Mouse (Mus musculus): ENCODE data around the gene S100a1. TPM values are rescaled to one million over a fixed set of nuclear protein-coding genes. Genes with fewer than 3 reads are reported as not detected.

S100a1 gene
- total RNA-seq (2021) = 100 to 1,000 TPM; 142 to 154 TPM
- long read RNA-seq, experiment 1, transcript S100a1-201 (3 exons, 677 nt) = major isoform, 169 of 181 reads
- long read RNA-seq, experiment 1, partial matches to known transcripts = 9 of 181 reads
- long read RNA-seq, experiment 1, other reads (novel, unspliced or antisense) = 2 of 181 reads
- long read RNA-seq, experiment 2, transcript S100a1-201 (3 exons, 677 nt) = major isoform, 134 of 142 reads
- long read RNA-seq, experiment 2, partial matches to known transcripts = 4 of 142 reads
- long read RNA-seq, experiment 2, other reads (novel, unspliced or antisense) = 4 of 142 reads

DNA sequence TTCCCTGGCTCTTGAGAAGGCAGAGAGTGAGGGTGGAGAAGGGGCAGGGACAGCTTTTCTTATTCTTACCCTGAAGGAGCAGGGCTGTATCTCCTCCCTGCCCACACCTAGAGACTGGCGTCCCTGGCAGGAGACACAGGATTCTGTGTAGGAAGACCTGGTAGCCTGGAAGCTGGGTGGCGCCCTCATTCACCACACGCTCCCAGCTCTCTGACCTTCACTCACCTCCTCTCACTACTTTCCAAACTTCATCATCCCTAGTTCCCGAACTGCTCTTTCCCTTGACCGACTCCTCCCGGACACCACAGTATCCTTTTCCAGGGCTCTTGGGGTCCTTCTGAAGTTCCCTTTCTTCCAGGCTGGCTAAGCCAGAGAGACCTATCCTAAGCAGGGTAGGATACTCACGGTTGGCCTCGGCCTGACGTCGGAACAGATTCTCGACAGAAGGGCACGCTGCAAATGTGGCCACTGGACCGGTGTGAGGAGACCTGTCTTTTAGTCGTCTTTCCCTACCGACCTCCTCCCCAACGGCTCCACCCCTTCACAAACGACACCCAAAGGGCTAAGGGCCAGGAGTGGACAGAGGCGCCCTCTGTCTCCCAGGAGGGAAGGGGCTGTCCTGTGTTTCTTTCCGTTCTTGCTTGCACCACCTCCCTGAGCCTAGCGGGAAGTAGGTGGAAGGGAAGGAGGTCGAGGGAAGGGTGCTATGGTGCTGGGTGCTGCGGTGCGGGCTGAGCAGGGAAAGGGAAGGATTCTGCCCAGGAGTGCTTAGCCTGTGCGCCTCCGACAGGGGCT lies at the start of gene S100a1, which contains the start of gene S100a13:
S100a1 (minus strand) TSS at position 597 of the 795 bp plus-strand sequence.
S100a13 (plus strand) TSS at position 640 of the 795 bp plus-strand sequence.
- peak; percentile 84 to 85 for DNase-seq

DNA sequence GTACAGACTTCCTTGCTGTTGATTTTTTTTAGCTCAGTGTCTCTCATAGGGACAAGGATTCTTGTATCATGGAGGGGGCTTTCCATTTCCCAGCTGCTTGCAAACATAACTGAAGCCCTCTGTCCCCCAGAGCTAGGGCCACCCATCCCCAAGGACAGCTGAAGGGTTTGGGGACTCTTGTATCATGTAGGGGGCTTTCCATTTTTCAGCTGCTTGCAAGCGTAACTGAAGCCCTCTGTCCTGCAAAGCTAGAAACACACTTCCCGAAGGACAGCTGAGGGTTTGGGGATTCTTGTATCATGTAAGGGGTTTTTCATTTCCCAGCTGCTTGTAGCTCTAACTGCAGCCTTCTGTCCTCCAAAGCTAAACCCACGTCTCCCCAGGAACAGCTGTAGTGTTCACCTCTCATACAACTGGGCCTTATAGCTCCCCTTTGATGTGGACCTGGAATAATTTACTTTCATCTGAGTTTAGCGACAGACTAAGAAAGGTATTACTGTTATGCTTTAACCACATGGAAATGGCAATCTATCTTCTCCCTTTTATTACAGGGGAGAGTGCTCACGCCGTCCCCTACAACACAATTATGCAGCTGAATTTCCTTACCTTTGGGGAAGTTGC lies 45.9 kb upstream of the S100a1 start, which contains the start of gene S100a3:
S100a3 (plus strand) TSS at position 571 of the 621 bp plus-strand sequence.
- no peak for DNase-seq

GRCm38 (mm10) chr3:90555954-90556353 lies 41.8 kb upstream of the S100a1 start:
- no peak for DNase-seq

- peak; percentile 45 to 58 for DNase-seq
Observed at GRCm38 (mm10) chr3:90552231-90552630, 38.0 kb upstream of the S100a1 start.

DNA sequence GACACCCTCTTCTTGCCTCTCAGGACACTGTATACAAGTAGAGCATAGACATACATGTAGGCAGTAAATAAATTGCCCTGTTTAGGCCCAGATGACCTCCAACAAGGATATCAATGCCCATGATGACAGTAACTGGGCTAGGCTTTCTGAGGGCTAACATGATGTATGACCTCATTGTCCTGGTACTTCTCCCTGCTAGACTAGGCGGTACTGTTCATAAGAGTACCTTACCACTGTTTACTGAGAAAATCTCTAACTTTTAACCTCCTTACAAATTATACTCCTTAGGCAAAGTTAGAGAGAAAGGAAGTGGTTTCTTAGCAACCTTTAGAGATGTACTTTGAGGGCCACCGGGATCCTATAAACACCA lies 36.2 kb upstream of the S100a1 start:
- no peak for DNase-seq

DNA sequence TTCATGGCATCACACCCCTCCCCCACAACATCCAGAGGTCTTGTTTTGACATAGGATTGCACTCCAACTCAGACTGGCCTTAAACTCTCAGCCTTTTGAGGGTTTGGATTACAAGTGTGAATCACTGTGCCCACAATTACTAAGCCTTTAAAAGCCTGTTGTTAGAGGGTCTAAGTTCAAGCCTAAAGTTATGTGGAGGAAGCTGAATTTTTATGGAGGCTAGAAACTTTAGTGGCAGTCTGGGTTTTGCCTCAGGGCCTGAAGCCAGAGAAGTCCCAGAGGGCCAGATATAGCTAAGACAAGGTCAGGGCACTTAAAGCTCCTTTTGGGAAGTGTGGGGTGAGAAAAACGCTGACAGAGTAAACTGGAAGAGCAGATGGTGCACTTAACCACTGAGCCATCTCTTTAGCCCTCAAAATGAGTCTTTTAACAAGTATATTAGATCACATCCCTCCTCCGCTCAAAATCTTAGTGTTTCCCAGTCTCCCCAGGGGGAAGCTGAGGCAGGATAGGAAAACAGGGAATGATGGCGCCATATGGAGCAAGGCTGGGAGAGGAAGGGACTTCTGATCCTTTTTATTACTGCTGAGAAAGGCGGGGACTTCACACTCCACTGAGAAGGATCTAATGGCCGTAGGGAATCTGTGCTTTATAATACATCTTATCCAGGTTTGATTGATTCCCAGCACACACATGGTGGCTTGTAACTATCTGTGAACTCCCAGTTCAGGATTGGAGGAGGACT lies 35.7 kb upstream of the S100a1 start:
- DNase-seq = no peak

GRCm38 (mm10) chr3:90540904-90541303 lies 26.7 kb upstream of the S100a1 start:
- DNase-seq = peak; percentile 30 to 45

- no peak for DNase-seq
Observed at GRCm38 (mm10) chr3:90537905-90538296, 23.7 kb upstream of the S100a1 start.

DNA sequence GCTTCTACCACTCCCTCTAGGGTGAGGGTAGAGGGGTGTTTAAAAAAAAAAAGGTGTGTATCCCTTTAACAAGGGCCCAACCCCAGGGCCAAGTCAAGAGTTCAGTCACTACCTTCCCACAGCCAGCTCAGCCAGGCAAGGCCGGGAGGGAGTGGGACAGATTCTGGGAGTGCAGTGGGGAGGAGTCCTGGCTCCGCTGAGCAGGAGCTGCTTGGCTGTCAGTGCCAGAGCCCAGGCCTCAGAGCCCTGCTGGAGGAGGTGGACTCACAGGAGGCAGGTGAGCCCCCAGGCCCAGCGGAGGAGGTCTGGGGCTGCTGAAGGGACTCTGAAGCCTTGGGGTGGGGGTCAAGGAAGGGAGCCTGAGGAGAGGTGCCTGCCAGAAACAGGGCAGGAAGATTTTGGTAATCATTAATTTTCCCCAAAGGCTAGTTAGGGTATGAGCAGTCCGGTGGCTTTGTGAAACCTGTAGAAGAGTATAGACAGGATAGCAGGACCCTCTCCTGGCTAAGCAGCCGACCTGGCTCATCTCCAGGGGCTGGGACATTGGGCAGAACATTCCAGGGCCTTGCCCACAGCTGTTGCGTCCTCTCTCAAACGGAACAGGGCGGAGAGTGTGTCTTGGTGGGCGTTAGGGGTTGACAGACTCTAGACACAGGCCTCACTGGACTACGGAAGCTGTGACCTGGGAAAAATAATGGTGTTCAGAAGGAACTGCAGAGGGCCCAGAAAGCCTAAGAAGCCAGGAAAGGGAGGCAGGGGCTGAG lies 23.1 kb upstream of the S100a1 start, which contains the start of gene S100a16:
S100a16 (plus strand) TSS at position 114 of the 764 bp plus-strand sequence.
- peak; percentile 88 for DNase-seq

DNA sequence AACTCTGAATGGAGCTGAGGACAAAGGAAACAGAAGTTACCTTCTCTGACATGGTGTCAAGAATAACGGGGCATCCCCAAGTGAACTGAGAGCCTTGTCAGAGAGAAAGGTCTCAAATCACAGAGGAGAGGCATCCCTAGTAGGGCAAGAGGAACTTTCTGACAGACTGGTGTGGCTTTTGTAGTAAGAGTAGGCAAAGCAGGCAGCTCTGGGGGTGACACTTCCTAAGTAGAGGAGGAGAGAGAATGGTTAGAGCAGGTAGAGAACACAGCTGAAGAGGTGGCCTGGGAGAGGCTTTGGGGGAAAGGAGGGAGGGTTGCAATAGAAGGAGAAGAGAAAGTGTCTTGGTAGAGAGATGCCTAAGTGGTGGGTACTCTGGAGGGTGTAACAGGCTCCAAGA lies 21.3 kb upstream of the S100a1 start:
- DNase-seq = no peak

DNA sequence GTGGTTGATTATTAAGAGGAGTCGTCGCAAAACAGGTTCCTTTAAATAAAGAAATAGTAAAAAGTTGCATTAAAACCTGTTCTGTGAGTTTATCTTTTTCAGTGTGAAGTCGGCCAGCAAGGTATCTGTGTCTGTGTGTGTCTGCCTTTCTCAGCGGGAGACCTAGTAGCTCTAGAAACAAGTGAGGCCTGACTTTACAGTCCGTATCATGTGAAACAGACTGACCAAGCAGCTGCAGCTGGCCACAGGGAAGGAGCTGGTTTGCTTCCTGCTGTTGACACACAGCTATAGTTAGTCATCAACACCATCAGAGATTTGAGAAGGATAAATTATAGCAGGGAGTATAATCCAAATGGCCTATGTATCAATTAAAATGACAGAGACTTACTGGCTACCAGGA lies 17.5 kb upstream of the S100a1 start:
- DNase-seq = no peak

DNA sequence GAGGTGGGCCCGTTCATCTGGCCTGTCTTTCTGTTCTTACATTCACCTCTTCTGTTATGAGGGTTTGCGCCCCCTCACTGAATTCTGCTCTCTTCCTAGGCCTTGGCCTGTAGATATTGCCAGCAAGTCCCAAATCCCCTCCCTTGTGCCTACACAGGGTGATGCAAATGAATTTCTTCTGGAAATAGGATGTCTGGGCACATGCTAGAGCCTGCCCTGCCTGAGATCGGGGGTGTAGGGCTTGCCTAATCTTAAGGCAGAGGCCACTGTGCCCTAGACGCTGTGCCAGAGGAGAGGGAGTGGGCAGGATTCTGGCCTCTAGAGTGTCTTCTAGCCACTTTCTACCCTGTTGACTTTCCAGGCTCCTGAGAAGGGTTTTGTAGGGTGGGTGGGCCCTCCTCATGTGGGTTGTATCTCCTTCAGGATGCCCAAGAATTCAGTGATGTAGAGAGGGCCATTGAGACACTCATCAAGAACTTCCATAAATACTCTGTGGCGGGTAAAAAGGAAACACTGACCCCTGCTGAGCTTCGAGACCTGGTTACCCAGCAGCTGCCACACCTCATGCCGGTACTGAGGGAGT lies 13.2 kb upstream of the S100a1 start:
- DNase-seq = no peak

DNA sequence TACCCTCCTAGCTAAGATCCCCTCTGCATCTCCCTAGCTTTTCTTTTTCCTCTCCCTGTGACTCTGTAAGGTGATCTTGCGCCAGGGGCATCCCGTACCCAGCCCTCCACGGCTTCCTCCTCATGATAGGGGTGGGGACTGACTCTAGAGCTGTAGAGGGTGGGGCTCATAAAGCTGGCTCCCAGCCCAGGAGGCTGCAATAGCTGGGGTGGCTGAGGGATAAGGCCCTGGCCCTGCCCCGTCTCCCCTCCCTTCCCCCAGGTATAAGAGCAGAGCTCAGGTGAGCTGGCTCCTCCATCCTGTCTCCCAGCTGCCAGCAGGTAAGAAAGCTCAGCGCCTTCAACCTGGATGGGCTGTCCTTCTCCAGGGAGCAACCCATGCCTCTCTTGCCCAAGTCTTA lies 12.4 kb upstream of the S100a1 start, which contains the start of gene S100a14:
S100a14 (plus strand) TSS at position 277 of the 400 bp plus-strand sequence.
- DNase-seq = no peak

DNA sequence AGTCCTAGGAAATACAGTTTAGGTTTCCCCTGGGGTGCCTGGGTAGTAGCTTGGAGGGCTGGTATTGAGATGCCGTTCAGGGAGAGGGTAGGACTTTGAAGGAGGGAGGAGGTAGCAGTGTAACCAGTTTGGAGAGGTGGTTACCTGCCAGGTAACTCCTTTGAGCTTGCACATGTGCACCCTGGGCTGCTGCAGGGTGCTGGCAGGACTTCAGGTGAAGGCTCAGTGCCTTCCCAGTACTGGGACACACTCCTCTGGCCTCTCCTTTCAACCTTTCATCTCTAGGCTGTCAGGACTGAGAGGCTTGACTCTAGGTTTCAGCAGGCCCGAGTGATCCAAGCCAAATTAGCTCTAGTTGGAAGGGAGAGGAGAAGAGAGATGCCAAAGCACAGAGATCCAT lies 11.9 kb upstream of the S100a1 start:
- DNase-seq = no peak

- peak; percentile 40 to 59 for DNase-seq
Observed at GRCm38 (mm10) chr3:90525421-90525820, 11.2 kb upstream of the S100a1 start.

GRCm38 (mm10) chr3:90517711-90518110 lies 3.5 kb upstream of the S100a1 start:
- DNase-seq = no peak

- no peak for DNase-seq
Observed at GRCm38 (mm10) chr3:90515789-90516188, 1.6 kb upstream of the S100a1 start.

GRCm38 (mm10) chr3:90515242-90515641 lies 1.1 kb upstream of the S100a1 start:
- DNase-seq = peak; percentile 58 to 69

- DNase-seq = peak; percentile 83 to 85
Observed at GRCm38 (mm10) chr3:90514691-90515090, 499 bp upstream of the S100a1 start.

DNA sequence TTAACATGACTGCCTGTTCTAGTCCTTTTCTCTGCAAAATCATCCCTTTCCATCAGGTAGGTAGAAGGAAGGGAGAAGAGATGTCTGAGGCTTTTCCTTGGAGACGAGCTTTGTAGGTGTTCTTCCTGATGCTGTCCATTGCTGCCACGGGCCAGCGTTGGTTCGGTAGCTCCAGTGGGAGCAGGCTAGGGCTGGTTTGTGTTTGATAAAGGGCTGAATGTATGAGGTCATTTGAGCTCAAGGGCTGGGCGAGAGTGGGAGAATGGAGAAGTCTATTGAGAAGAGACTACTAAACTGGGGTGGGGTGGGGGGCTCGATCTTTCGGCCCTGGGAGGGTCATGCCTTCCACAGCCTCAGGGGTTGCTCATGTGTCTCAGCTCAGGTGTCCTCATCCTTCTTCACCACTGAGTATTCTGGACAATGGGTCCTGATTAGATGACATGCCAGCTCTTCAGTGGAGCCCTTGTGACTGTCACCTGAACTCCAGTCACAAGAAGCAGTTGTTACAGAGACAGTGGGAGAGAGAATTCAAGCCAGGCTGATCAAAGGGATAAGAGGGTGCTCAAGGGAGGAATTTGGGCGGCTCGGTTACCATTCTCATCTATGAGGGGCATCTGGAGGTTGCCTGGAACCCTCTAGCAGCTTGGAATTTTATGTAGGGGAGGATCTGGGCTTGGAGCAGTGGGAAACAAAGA lies 1.1 kb downstream of the S100a1 start:
- DNase-seq = no peak
